Mouse (Mus musculus) heart, adult 8-10 months (tissue): ENCODE results near the gene Ireb2. TPM values are rescaled to one million over a fixed set of nuclear protein-coding genes. Genes with fewer than 3 reads are reported as not detected.
A peak's percentile ranks its signal among the peaks of the same experiment; 100 is the strongest.
"Not testable (repeated sequence)": the region's sequence is repeated elsewhere in the genome, so short reads cannot be mapped to it uniquely, and the experiment has no call there.

Source experiments
- DNase-seq: peaks from one replicate; pipeline ENCODE4 v3.0.0; 2022; ENCODE audit warnings: low spot score
- total RNA-seq, 4 experiments: library from RNA; stranded (reverse); gene quantifications; 2 replicates each; pipeline ENCODE4 v1.2.4; 2022

Ireb2 gene
- 10 to 100 TPM; 21.1 to 24.7 (median 21.8) TPM for total RNA-seq

DNA sequence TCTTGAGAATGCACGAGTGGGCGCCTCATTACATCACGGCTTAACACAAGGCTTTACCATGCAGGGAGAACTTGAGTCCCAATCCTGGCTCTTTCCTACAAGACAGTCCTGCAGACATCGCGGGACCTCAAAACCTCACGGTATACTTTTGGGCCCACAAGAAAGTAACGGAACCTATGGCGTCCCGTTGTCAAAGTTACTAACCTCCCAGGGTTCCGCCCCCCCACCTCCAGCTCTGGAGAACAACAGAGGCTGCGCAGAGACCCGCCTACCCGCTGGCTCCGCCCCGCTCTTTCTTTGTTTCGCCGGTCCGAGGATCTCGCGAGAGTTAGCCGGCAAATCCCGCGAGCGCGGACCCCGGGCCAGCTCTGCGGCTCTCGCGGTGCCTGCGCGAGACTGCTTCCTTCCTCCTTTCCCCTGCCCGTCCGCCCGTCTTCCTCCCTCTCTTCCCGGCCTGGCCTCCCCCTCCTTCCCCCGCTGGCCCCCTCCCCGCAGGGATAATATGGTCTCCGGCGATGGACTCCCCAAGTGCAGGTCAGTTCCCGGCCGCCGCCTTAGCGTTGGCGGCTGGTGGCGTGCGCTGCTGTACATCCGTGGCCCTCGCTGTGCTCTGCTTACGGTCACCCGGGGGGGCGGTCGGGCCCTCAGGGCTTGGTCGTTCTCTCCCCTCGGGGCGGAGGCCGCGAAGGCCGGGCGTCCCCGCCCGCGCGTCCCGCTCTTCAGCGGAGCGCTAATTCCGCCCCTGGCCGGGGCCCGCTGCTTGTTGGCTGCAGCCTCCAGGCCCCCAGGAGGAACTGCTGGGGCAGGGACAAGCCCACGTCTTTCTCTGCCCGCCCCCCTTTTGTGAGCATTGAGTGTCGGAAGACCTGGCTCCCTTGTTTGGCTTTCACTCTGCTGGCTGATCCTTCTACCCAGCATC lies at the start of gene Ireb2:
Gene Ireb2 (plus strand): TSS at position 427 of the 919 bp plus-strand sequence.
- DNase-seq: peak; percentile 99

GRCm38 (mm10) chr9:54816508-54817201 lies 46.9 kb upstream of the Ireb2 start:
- DNase-seq: no peak

GRCm38 (mm10) chr9:54821442-54822100 lies 42.0 kb upstream of the Ireb2 start:
- peak; percentile 31 for DNase-seq

GRCm38 (mm10) chr9:54829760-54830159 lies 33.8 kb upstream of the Ireb2 start:
- no peak for DNase-seq

DNA sequence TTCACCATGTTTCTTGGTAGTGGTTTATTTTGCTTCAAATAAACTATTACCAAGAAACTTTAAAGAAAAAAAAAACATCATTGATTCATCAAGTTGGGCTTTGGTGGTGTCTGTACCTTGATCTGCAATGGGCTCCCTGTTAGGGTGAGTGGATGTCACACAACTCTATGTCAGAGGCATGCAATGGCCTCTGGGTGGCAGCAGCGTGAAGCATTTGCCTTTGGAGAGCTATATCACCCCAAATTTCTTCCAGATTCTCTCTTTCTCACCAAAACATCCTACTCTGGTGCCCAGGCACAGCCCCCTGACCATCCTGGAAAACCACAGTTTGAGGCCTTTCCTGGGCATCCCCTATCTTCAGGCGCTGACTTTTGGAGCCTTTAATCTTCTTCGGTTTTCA lies 33.0 kb upstream of the Ireb2 start:
- DNase-seq: no peak

GRCm38 (mm10) chr9:54833831-54834230 lies 29.8 kb upstream of the Ireb2 start:
- no peak for DNase-seq

- not testable (repeated sequence) for DNase-seq
Observed at GRCm38 (mm10) chr9:54835951-54836717, 27.5 kb upstream of the Ireb2 start.

GRCm38 (mm10) chr9:54837835-54838234 lies 25.8 kb upstream of the Ireb2 start:
- no peak for DNase-seq

DNA sequence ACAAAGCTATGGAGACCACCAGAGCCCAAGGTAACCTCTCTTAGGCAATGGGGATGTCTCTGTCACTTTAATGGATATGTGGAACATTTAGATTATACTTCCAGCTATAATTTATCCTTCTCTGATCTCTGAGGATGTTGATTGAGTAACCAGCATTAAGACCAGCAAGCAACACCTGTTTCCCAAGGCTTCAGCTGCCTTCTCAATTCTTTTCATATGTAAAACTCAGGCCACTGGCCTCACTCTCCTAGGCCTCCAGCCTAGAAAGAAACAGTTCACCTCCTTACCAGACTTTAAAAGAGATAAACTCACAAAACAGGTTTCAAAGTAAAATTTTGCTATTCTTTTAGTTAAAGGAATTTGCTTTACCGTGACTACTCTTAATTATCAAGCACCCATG lies 23.4 kb upstream of the Ireb2 start:
- DNase-seq: no peak

- DNase-seq: no peak
Observed at GRCm38 (mm10) chr9:54842311-54842710, 21.3 kb upstream of the Ireb2 start.

- no peak for DNase-seq
Observed at GRCm38 (mm10) chr9:54843887-54844286, 19.7 kb upstream of the Ireb2 start.

- no peak for DNase-seq
Observed at GRCm38 (mm10) chr9:54844556-54845176, 18.9 kb upstream of the Ireb2 start.

GRCm38 (mm10) chr9:54848203-54848602 lies 15.4 kb upstream of the Ireb2 start:
- no peak for DNase-seq

- not testable (repeated sequence) for DNase-seq
Observed at GRCm38 (mm10) chr9:54853036-54853435, 10.6 kb upstream of the Ireb2 start.

DNA sequence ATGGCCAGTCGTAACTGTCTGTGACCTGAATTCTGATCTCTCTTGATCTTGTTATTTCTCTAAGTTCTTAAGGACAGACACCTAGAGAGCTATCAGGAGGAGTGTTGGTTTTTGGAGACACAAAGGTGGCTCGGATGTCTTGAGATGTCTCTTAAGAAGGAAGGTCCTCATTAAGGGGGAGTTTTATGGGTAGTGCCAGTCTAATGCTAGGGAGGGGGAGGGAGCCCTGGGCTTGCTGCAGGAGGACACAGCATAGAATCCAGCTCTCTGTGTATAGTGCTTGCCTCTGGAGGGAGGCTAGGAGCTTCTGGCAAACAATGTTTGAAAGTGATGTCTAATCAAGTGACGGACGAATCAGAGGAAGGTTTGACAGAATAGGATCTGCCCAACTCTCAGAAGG lies 10.0 kb upstream of the Ireb2 start:
- DNase-seq: no peak

DNA sequence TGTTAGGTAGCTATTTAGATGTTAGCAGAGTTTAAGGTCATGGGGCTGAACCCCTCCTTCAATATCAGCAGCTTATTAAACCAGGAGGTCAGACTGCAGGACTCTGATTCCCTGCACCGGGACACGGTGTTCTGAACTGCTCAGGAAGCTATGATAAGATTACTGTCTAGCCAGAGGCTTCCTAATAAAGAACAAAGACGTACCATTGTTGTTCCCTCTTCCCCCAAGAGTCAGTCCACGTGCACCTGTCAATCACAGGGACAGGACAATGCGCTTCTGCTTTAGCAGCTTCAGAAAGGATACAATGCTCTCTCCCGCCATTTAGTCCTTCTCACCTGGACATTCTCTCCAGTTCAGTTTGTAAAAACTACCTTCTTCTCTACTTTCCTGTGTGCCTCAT lies 8.0 kb upstream of the Ireb2 start:
- no peak for DNase-seq

DNA sequence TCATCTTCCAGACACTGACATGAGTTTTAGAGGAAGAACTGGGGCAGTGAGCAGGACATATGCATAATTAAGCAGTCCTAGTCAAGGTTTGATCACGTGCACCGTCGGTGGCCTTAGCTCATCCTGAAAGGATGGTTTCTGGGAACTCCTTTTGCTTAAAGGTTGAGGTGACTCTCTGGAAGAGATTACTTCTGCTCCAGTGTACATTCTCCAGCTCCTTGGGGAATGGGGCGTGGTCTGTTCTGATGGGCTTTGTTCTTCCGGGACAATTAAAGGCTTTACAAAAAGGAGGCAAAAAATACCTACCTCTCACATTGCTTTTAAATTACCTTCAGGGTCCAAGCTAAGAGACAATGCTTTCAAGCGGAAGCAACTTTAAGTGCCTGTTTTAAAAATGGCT lies 7.5 kb upstream of the Ireb2 start:
- DNase-seq: no peak

GRCm38 (mm10) chr9:54857474-54857873 lies 6.1 kb upstream of the Ireb2 start:
- no peak for DNase-seq

DNA sequence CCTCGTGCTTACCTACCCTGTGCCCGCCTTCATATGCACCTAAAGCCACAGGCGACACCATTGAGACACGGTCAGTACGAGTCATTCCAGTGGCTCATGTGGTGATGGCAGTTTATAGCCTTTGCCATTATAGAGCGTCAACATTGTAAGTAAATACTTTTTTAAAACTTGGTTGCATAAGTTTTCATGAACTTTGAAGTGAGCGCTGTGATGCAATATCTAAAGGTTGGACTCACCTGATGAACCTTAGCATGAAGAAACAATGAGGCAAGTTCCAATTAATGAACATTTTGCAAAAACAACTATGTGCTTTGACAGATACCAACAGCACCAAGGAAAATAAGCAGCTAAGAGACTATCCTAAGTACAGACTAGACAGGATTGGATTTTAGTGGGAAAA lies 3.1 kb upstream of the Ireb2 start:
- no peak for DNase-seq

GRCm38 (mm10) chr9:54878759-54879158 lies 15.2 kb downstream of the Ireb2 start:
- DNase-seq: no peak

DNA sequence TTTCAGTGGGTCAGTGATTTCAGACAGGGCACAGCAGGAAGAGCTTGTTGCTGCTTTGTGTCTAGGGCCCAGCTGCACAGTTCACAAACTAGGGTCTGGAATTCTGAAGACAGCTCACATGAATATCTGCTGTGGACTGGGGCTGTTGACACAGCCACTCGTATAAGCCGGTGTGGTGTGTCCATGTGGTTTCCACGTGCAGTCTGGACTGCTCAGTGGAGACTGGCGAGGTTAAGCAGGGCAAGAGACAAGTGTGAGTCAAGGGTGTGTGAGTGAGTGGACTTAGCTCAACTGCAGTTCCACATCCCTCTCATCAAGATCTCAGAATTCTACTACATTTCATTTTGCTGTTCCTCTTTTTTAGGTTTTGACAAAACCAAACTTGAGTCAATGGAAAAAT lies 28.5 kb downstream of the Ireb2 start:
- DNase-seq: no peak
